Mouse (Mus musculus) cerebellum, adult 2 months (tissue): ENCODE measurements around the gene Eno2.

Experiments
- CTCF ChIP-seq: fragments of 200-500 bp; IDR thresholded peaks from 2 replicates; pipeline ENCODE4 v1.5.1; 2011; ENCODE audit warnings: low read depth, mild to moderate bottlenecking, control low read depth, low read length, moderate library complexity, borderline replicate concordance; ENCODE audit not compliant: insufficient read depth
- POLR2A ChIP-seq: fragments of 200-500 bp; IDR thresholded peaks from 2 replicates; pipeline ENCODE4 v1.6.1; 2011; ENCODE audit warnings: low read length, control low read depth, borderline replicate concordance; ENCODE audit not compliant: insufficient read depth

- TF ChIP-seq CTCF (no peak), POLR2A (0 out of 2 replicates have a peak, but pooled peaks have one; percentile 31)
These were observed 13.5 kb downstream of the Eno2 start, which contains the start of the genes Gm45234 and Atn1 for GRCm38 (mm10) chr6:124755831-124756595.
